Mouse (Mus musculus) cerebellum, adult 9-11 months (tissue): ENCODE results near the gene Smok3b.
A peak's percentile ranks its signal among the peaks of the same experiment; 100 is the strongest.
"Not testable (repeated sequence)": the region's sequence is repeated elsewhere in the genome, so short reads cannot be mapped to it uniquely, and the experiment has no call there.

Experiments
- DNase-seq: peaks from one replicate; pipeline ENCODE4 v3.0.0; 2022

Smok3b gene

DNA sequence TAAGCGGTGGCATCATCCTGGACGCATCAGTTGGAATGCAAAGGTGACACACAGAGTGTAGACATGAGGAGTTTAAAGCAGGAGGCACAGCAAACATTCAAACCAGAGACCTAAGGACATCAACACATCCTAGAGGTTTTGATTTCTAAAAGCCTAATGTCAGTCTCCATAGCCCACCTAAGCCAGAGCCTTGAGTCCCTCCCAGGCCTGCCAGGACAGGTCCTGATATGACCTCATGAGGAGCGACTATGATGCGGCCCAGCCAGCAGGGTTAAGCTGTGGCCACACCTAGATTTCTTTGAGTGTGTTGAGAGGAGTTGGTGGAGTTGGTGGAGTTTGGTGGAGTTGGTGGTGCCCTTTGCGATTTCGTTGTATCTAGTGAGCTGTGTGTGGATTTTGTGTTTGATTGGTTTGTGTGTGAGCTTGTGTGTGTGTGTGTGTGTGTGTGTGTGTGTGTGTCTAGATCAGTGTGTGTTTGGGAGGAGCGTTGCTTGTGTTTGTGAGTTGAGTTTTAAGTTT, at the start of gene Smok3b, which contains the start of gene Smok3a:
TSS of gene Smok3b (plus strand) at position 469 of the 519 bp plus-strand sequence.
TSS of gene Smok3a (plus strand) at position 301 of the 519 bp plus-strand sequence.
- DNase-seq: not testable (repeated sequence)

DNA sequence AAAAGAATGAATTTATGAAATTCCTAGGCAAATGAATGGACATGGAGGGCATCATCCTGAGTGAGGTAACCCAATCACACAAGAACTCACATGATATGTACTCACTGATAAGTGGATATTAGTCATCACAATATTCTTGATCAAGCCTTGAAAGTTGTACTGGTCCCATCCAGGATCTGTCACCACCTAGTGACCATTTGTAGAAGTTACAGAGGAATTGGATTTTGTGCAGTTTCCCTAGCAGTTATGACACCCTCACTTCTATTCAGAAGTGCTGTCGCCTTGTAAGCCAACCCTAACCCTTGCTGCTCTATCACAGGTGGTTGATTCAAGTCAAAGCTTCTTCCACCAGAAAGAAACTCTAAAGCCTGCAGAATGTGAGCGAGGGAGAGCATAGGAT, 48.1 kb upstream of the Smok3b start:
- no peak for DNase-seq

DNA sequence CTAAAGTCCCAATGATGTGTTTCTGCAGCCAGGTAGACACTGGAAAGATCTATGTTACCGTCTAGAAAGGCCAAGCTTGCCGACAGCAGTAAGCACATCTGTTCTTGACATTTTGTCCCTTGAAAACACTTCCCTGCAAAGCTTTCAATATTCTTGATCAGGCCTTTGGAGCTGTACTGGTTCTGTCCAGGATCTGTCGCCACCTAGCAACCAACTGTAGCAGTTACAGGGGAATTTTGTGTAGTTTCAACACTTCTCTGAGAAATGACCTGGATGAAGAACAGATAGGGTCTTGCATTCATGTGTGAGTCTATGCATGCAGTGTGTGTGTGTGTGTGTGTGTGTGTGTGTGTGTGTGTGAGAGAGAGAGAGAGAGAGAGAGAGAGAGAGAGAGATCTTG, 47.5 kb upstream of the Smok3b start:
- DNase-seq: no peak

DNA sequence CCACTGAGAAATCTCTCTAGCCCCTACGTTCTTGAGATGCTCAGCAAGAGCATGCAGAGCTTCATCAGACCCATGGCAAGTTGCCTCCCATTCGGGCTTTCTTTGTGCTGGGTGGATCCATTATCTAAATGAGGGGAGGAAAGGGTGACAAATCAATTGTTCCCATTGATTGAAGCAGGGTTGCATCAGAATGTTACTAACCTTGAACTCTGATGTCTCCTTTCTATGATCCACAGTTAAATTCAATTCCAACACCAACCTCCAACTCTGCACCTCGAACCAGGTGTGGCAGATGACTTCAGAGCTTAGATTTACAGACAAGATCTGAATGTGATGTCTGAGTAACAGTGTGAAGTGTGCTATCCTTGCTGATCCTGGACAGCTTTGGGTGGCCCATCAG, 46.5 kb upstream of the Smok3b start:
- DNase-seq: no peak

DNA sequence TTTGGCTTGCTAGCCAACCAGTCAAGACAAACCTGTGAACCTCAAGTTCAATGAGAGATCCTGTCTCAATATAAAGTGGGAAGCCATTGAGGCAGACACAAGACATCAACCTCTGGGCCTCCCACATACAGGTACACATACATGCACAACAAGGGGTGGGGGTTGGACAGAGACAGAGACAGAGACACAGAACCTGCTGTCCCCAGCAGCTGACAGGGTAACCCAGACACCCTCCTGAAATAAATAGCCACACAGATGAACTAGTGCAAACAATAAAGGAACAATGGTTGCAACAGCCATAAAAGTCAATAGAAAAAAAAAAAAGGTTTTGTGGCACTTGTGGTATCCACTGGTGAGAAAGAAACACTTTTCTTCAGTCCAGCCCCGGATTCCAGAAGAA, 45.8 kb upstream of the Smok3b start:
- DNase-seq: no peak

DNA sequence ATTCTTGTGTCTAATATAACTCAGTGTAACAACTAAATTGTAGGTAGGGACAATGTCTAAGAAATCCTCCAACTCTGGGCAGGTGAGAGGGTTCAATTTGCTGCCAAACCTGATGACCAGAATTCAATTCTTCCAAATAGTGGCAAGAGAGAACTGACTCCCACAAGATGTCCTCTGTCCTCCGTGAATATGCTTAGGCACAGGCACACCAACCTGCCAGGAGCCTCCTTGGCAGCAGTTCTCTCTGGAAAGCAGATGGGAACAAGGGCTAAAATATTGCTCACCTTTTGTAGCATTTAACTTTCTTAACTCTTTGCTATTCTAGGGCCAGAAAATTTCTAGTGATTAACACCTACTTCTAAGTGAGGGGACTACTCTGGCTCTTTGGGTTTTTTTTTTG, 43.9 kb upstream of the Smok3b start:
- DNase-seq: no peak

DNA sequence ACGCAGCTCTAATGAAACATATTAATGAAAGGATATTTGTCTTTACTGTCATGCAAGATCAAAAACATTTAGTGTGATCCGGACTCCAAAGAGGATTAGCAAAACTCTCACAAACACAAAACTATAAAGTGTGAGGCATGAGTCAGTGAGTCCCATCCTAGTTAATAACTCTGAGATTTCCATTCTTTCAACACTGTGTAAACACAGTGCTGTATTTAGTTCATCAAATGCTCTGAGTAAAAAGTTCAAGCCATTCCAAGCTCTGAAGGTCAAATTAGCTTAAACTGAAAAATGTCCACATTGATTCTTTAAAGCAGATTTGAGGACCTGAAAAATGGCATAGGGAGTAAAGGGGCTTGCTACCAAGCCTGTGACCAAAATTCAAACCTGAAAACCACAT, 42.1 kb upstream of the Smok3b start:
- no peak for DNase-seq

DNA sequence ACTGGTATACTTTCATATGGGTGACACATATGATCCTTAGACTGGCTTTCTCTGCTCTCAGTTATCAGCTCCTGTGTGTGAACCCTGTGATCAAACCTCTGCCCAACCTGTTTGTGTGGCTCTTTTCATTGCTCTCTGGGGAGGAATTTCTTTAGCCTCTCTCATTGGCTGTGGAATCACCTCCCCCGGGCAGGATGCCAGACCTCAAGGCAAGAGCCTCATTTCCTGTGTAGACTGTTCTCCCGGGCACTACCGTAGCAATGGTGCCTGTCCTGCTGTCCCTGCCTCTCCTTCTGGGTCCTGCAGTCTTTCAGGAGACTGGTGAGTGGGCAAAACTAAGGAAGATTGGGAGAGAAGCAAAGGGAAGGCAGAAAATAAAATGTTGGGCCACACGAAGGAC, 39.9 kb upstream of the Smok3b start, which contains the start of gene Azgp1:
TSS of gene Azgp1 (plus strand) at position 221 of the 400 bp plus-strand sequence.
- no peak for DNase-seq

DNA sequence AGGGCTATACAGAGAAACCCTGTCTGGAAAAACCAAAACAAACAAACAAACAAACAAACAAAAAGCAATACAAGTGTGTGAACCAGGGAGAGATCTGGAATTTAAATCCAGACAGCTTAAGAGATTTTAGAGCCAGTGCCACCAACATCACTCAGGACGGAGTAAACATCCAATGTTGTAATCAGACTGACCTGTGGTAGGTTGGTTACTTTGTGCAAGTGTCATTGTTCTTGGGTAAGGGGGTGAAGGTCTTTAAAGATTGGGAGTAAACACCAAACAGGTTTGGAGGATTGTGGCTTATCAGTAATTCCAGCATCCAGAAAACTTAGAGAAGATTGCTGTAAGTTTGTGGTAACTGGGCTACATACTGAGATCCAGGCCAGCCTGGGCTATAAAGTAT, 34.9 kb upstream of the Smok3b start:
- DNase-seq: no peak

DNA sequence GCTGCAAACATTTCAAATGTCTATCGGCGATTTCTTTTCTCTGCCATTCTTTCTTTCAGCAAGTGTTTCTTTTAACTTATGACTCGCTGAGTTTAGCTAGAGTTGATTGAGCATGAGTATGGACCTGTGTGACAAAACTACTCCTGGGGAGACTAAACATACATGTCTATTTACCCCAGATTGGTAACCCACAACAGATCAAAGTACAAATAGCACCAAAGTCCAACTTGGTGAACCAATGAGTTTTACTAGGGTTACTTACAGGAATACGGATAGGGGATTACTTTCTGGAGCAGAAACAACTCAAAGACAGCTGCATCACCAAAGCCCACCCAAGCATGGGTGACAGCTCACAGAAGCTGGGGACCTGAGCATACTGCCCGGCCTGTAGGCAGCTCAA, 11.8 kb upstream of the Smok3b start:
- DNase-seq: no peak

DNA sequence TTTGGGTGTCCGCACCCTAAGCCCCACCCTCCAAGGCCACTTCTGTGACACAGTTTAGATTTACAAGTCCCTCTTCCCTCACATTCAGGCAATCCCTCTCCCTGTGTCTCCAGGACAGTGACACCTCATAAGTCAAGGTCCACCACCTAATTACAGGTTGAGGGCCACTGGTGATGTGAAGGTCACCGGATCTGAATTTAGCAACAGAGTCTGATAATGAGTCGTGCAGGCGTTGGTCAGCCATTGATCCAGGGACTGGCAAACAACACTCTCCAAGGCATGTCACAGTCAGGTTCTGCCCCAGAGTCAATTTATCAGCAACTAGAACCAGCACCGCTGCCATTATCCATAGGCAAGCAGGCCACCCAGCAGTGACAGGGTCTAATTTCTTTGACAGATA, 8.8 kb upstream of the Smok3b start:
- no peak for DNase-seq

DNA sequence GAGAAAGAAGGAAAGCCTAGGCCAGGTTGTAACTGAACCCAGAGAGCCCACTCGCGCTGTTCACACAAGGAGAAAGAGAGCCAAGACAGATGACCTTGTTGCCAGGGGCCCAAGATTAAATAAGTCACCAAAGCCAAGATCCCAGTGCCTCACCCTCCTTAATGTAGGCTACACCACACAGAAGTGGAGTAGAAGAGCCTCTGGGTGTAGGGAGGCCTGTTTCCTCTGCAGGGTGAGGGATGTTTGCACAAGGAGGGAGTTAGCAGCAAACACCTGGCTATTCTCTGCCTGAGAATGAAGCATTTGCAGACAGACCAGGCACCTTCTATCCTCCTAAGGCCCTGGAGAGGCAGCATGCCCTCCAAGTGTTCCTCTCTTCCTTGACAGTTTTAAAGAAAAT, 4.7 kb upstream of the Smok3b start:
- no peak for DNase-seq

DNA sequence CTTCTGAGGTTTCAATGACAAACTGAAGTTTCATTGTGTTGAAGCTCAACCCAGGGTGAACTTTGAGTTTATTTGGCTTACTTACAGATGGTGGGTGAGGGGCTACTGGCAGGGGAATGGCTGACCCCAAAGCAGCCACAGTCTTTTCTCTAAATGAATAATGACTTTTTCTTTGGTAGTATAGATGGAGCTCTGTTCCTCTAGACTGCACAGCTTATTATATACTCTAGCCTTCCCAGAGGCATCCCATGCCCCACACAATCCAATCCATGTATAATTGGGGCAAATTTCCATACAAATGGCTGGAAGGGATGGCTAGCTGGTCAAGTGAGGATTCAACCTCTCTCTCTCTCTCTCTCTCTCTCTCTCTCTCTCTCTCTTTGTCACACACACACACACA, 4.2 kb upstream of the Smok3b start:
- DNase-seq: no peak

DNA sequence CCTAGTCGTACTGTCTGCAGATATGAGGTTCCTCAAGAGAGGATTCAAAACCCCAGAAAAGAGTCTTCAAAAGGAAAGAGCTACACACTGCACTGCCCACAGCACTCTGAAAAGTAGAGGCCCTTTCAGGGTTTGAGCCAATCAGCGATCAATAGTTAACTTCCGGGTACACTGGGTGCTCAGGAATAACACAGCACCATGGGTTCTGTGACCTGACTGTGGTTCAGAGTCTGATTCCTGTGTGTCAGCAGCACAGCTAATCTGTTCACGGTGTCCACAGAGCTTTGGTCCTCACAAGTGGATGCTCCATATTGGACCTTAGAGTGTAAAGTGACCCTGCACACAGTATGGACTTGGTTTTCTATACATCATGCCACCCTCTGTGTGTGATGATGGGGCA, 1.7 kb upstream of the Smok3b start:
- DNase-seq: not testable (repeated sequence)

DNA sequence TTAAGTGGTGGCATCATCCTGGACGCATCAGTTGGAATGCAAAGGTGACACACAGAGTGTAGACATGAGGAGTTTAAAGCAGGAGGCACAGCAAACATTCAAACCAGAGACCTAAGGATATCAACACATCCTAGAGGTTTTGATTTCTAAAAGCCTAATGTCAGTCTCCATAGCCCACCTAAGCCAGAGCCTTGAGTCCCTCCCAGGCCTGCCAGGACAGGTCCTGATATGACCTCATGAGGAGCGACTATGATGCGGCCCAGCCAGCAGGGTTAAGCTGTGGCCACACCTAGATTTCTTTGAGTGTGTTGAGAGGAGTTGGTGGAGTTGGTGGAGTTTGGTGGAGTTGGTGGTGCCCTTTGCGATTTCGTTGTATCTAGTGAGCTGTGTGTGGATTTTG, 31.7 kb downstream of the Smok3b start, which contains the start of gene Smok3c:
TSS of gene Smok3c (plus strand) at position 301 of the 400 bp plus-strand sequence.
- DNase-seq: not testable (repeated sequence)

DNA sequence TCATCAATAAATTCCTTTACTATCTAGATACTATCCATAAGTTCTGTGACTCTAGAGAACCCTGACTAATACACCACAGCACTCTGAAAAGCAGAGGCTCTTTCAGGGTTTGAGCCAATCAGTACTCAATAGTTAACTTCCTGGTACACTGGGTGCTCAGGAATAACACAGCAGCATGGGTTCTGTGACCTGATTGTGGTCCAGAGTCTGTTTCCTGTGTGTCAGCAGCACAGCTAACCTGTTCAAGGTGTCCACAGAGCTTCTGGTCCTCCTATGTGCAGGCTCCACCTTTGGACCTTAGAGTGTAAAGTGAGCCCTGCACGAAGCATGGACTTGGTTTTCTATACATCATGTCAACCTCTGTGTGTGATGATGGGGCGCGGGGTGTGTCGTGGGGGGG, 52.6 kb downstream of the Smok3b start:
- no peak for DNase-seq

DNA sequence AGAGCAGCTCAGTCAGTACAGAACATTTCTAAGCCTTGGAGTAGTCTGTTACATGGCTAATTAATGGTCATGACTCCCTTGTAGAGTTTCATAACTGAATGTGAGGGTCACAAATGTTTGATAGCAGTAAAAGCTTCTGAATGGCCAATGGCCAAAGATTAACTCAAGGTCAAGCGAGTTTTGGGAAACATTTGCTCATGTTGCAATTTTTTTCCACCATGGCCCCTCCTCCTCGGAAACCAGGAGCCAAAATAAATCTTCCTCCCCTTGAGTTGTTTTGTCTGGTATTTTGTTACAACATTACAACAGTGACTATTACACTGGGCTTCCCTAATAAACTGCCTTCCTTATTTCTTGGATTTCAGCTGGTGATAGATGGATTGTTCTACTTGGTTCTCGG, 54.5 kb downstream of the Smok3b start:
- no peak for DNase-seq

DNA sequence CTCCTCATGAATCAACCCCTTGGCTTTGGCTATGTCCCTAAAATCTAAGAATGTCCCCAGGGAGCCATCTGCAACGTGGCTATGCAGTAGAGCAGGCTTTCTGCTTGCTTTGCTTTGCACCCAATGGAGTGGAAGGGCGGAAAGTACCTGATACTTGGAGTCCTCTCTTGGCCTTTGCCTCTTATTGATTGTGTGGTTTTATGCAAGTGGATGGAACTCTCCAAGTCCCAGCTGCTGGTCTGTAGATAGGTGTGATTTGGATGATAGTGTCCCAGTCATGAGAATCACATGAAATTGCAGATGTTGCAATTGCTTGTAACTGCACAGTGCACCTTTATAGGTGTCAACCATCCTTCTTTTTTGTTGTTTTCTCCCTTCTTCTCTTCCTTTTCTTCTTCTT, 54.9 kb downstream of the Smok3b start:
- DNase-seq: no peak

DNA sequence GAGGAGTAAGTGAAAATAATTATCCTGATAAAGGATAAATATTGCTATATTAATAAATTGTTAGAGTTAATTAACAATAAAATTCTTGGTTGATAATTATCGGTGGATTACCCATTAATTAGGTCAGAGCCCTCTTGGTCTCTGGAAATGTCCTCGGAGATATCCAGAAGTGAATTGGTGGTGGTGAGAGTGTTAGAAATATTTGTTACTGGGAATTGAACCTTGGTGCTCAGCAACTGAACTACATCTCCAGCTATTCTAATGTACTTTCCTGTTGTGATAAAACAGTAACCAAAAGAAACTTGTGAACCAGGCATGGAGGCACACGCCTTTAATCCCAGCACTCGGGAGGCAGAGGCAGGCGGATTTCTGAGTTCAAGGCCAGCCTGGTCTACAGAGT, 59.2 kb downstream of the Smok3b start:
- no peak for DNase-seq

DNA sequence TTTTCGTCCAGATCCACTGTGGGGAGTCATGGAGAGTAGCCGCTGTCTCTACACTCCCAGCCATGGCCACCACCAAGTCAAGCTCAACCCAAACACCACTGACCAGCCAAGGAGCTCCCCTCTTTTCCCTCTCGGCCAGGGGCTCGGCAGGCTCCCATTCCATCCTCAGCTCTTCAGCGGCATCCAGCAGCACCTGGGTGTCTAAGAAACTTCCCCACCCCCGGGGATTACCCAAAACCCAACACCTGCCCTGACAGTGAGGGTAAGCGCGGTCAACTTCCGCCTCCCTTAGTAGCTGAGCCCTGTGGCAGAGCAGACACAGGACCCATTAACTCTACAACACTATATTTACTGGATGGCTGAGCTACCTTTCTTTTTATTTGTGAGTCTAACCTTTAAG, 60.2 kb downstream of the Smok3b start:
- DNase-seq: no peak

DNA sequence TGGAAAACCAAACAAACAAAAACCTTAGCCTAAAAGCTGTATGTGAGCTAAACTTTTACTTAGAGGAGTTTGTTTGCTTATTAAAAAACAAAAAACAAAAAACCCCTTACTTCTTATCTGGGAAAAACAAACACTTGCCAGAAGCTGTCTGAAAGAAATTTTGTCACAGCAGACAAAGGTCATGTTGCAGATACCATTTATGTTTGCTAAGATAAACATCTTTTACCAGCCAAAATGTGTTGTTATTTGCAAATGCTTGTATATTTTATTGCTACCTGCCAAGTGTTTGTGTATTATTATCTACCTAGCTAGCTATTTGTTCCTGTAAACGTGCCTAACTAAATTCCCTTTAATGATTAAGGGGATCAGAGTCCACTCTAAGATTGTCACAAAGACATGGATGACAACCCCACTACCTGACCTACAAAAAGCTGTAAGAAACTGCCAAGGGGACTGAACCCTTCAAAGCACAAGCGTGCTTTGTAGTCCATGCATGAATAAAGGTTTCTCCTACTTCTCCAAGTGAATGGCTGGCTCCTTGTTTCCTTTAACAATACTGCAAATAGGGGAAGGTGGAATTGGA, 62.2 kb downstream of the Smok3b start:
- DNase-seq: no peak

DNA sequence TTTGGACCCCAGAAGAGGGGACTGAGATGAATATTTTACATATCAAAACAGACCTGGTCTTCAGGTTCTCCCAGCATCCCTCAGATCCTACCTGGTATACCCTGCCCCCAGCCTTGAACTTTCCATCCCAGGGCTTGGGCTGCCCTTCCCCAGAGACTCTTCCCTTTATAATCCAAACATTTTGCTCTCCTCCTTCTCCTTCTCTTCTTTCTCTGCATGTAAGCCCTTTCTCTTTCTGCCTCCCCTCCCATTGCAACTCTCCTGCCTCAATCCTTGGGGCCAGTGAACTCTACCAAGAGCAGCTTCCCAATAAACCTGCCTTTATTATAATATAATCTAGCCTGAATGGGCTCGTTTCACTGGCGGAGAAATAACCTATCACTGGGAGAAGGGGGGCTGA, 62.7 kb downstream of the Smok3b start:
- no peak for DNase-seq

DNA sequence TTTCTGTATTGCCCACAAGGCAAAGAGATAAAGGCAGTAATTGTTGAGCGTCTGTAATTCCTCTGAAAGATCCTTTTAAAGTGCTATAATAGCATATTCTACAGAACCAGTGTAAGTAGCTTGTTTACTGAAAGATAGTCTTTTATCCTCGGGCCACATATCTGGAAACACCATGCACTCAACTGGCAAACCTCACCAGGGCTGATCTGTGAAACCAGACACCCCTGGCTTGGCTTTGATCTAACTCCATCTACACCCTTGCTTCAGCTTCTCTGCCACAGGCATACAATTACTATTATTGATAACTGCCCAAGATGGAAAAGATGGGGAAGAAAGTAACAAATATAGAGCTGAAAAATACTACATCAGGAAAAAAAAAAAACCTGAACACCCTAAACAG, 63.3 kb downstream of the Smok3b start:
- DNase-seq: no peak

DNA sequence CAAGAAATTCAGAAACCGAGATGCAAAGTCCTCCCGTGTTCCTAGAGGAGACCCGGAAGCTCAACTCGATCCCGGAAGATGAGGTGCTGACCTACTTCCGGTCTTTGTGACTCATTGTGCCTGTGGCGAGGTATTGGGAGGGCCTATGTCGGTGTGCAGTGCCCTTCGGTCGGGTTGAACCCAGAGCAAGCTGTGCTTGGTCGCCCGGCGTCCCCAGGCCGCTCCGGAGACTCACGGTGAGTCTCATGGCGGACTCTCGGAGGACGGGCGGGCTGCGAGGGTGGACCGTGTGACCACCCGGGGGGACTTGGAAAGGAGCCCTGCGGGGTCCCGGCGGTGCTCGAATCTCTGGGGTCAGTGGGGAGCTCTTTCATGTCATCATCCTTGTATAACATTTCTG, 63.8 kb downstream of the Smok3b start, which contains the start of gene Zkscan1:
TSS of gene Zkscan1 (plus strand) at position 89 of the 400 bp plus-strand sequence.
- peak; percentile 87 for DNase-seq

DNA sequence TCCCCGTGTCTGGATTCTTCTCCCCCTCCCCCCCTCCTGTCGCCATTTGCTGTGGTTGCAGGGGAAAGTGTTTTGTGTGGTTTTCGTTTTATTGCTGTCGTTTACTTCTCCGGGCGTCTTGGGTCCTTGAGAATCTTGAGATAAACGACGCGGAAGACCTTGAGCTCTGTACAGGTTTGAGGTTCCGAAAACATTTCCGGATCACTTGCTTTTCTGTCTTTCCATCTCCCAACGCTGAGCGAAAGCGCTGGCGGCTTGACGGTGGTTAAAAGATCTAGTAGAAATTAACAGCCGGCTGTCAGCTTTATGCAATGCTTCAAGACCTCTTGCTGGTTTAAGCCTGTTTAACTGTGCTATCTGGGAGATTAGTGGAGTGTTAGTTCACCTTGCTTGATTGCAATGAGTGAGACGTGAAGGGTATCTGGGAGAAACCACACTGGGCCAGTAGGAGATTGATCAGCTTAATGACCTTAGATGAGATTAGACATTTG, 64.2 kb downstream of the Smok3b start:
- no peak for DNase-seq
